Mouse (Mus musculus): ENCODE measurements at regions not wholly inside any gene's neighbourhood (a gene's known extent, or its start where the extent isn't known, plus 50 kb on each side); places are given as distances from the start of the nearest gene placed in this dataset.

GRCm38 (mm10) chr5:73937799-73938198 lies 130.4 kb downstream of the Usp46 start:
- Histone ChIP-seq H3K27ac (ENCODE audit: insufficient read depth, low read length) (no peak overlapping the region), H3K4me1 (ENCODE audit: control insufficient read depth, insufficient read depth, low read length) (no peaks in the 10 kb centered on the region), H3K4me3 (ENCODE audit: insufficient read depth, low read length) (no peak overlapping the region)
- TF ChIP-seq CTCF (IDR thresholded peaks at IDR 0.05; ENCODE audit: extremely low read depth, insufficient read depth, low read length) (peak; percentile 73), POLR2A (IDR thresholded peaks at IDR 0.05; ENCODE audit: extremely low read depth, insufficient read depth, low read length) (no peak)

- H3K27ac ChIP-seq (ENCODE audit: insufficient read depth, low read length), result no peak overlapping the region
- no peaks in the 10 kb centered on the region for H3K4me1 ChIP-seq (ENCODE audit: control insufficient read depth, insufficient read depth, low read length)
- TF ChIP-seq POLR2A (IDR thresholded peaks at IDR 0.05; ENCODE audit: extremely low read depth, insufficient read depth, low read length) (no peak), CTCF (IDR thresholded peaks at IDR 0.05; ENCODE audit: extremely low read depth, insufficient read depth, low read length) (peak; percentile 40)
- H3K4me3 ChIP-seq (ENCODE audit: insufficient read depth, low read length), result no peak overlapping the region
Observed at GRCm38 (mm10) chr5:73938450-73938849, 129.8 kb downstream of the Usp46 start.

- Histone ChIP-seq H3K4me3 (ENCODE audit: insufficient read depth, low read length) (no peak overlapping the region), H3K4me1 (ENCODE audit: control insufficient read depth, insufficient read depth, low read length) (no peaks in the 10 kb centered on the region), H3K27ac (ENCODE audit: insufficient read depth, low read length) (no peak overlapping the region)
- TF ChIP-seq POLR2A (IDR thresholded peaks at IDR 0.05; ENCODE audit: extremely low read depth, insufficient read depth, low read length), result no peak
- no peak for TF ChIP-seq CTCF (IDR thresholded peaks at IDR 0.05; ENCODE audit: extremely low read depth, insufficient read depth, low read length)
Observed at GRCm38 (mm10) chr5:73942950-73943349, 125.3 kb downstream of the Usp46 start.

GRCm38 (mm10) chr5:73945671-73946070 lies 122.6 kb downstream of the Usp46 start:
- TF ChIP-seq CTCF (IDR thresholded peaks at IDR 0.05; ENCODE audit: extremely low read depth, insufficient read depth, low read length), result no peak
- no peak for TF ChIP-seq POLR2A (IDR thresholded peaks at IDR 0.05; ENCODE audit: extremely low read depth, insufficient read depth, low read length)
- Histone ChIP-seq H3K4me3 (ENCODE audit: insufficient read depth, low read length) (no peak overlapping the region), H3K4me1 (ENCODE audit: control insufficient read depth, insufficient read depth, low read length) (no peaks in the 10 kb centered on the region; the same call in 1 of the 2 replicates), H3K27ac (ENCODE audit: insufficient read depth, low read length) (no peak overlapping the region)

DNA sequence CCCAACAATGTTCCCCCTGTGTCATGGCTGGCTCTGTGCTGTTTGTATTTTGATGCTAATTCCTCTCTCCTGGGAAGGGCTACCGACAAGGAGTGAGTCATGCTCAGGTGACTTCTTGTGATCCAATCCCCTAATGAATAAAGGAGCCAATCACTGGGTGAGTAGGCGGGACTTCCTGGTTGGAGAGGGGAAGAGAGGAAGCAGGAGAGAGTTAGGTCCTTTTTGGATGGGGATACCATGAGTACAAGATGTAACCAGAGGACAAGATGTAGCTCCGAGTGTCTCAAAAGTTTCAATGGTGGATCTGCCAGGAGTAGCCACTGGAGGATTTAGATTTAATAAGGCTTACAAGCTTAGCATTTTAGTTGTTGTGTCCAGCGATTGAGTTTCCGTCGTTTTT lies 122.1 kb downstream of the Usp46 start:
- no peaks in the 10 kb centered on the region; the same call in 1 of the 2 replicates for H3K4me1 ChIP-seq (ENCODE audit: control insufficient read depth, insufficient read depth, low read length)
- no peak for TF ChIP-seq CTCF (IDR thresholded peaks at IDR 0.05; ENCODE audit: extremely low read depth, insufficient read depth, low read length)
- TF ChIP-seq POLR2A (IDR thresholded peaks at IDR 0.05; ENCODE audit: extremely low read depth, insufficient read depth, low read length), result no peak
- H3K27ac ChIP-seq (ENCODE audit: insufficient read depth, low read length), result no peak overlapping the region
- H3K4me3 ChIP-seq (ENCODE audit: insufficient read depth, low read length), result no peak overlapping the region

DNA sequence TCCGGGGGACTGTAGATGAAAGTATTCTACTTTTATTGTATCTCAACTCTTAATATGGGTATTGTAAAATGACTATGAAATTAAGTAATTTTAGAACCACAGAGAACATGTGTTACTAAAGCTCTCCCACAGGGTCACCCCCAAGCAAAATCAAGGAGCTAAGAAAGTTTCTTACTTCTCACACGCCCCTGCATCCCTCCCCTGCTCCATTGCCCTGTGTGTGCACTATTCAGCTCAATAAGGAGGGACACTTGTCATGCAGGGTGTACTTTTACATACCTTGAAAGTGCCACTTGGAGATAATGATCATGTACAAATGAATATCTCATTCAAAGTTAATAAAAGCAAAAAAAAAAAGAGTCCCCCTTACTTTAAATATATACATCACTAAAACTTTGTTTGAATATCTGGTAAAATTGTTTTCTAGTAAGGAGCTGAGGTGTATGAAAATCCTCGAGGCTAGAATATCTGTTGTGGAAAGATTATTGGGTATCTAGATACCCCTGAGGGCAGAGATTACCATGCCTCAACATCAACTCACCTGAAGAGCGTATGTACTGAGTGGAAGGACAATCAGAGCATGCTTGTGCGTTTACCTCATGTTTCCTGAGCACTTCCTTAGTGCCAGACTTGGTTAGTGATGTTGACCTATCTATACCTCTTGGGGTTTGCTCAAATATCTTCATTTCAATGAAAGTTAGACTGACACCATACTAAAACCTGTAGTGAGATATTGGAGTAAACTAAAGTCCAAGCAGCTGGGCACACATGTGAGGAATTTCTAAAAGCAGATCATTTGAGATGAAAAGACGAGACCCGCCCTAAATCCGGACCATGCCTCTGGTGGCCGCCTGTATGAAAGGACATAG lies 120.0 kb downstream of the Usp46 start:
- TF ChIP-seq POLR2A (IDR thresholded peaks at IDR 0.05; ENCODE audit: extremely low read depth, insufficient read depth, low read length) (no peak), CTCF (IDR thresholded peaks at IDR 0.05; ENCODE audit: extremely low read depth, insufficient read depth, low read length) (no peak)
- Histone ChIP-seq H3K27ac (ENCODE audit: insufficient read depth, low read length) (no peak overlapping the region), H3K4me3 (ENCODE audit: insufficient read depth, low read length) (no peak overlapping the region), H3K4me1 (ENCODE audit: control insufficient read depth, insufficient read depth, low read length) (no peaks in the 10 kb centered on the region; the same call in 1 of the 2 replicates)
